In the genomic region with DNA sequence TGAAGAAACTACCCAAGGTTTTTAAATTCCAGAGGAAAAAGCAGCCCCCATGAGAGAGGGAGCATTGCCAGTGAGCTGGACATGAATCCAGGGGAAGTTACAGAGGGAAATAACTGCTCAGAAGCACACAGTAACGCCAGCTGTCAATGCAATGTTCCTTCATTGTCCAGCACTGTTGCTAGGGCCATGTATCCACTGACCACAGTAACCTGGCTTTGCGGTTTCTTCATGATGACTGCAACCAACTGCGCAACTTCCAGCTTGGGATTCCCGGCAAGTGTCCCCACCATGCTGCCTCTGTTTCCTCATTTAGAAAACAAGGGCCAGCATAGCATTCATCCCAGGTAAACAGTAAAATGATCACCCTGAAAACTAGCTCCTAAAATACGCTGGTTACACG, we compare ENCODE assay signal across 27 mouse cellular contexts. TPM values are rescaled to one million over a fixed set of nuclear protein-coding genes. Genes with fewer than 3 reads are reported as not detected.
DNase-seq lines count a peak whose midpoint lies in the region; ATAC-seq lines count a peak whose summit lies in the region.
"Had no signal": no experiment of that assay in that cellular context is flagged by ENCODE, and none has a peak within 500 bp of the region (broad histone marks: within the 10 kb centered on the region; RNA-seq: fewer than 3 reads in every experiment).

No protein-coding gene starts in this region.

- no peaks in the 10 kb centered on the region for H3K27me3 ChIP-seq in midbrain, embryonic 13.5 days
- H3K27me3 ChIP-seq: embryonic facial prominence, embryonic 12.5 days; embryonic facial prominence, embryonic 15.5 days; heart, embryonic 12.5 days; heart, embryonic 15.5 days; hindbrain, embryonic 12.5 days; hindbrain, embryonic 15.5 days; Patski had no signal

- H3K9ac ChIP-seq in midbrain, embryonic 13.5 days (replicated peaks): no peak overlapping the region
- H3K9ac ChIP-seq: embryonic facial prominence, embryonic 12.5 days; embryonic facial prominence, embryonic 15.5 days; forebrain, postnatal 0 days; heart, embryonic 12.5 days; heart, embryonic 15.5 days; hindbrain, embryonic 12.5 days; hindbrain, embryonic 15.5 days had no signal

- no peaks in the 10 kb centered on the region for H3K9me3 ChIP-seq in midbrain, embryonic 13.5 days
- H3K9me3 ChIP-seq: embryonic facial prominence, embryonic 12.5 days; embryonic facial prominence, embryonic 15.5 days; heart, embryonic 12.5 days; heart, embryonic 15.5 days; hindbrain, embryonic 12.5 days; hindbrain, embryonic 15.5 days had no signal

- peak; percentile 32; a peak in 2 of 4 replicates for ATAC-seq in hematopoietic stem cell, adult 5-6 weeks (replicated peaks in 1 of 2; ENCODE audit: insufficient read depth in 1 of 2, low FRiP score in 2 of 2, low TSS enrichment in 1 of 2, low read depth in 1 of 2, poor library complexity in 2 of 2, severe bottlenecking in 2 of 2)
- peak; percentile 71; the same call in 1 of the 2 replicates for ATAC-seq in neutrophil, adult 5-6 weeks (ENCODE audit: extremely low read depth, insufficient number of reproducible peaks, low FRiP score, poor library complexity, severe bottlenecking)
- no peak for ATAC-seq in midbrain, embryonic 13.5 days
- ATAC-seq: CD4-positive, CD25-positive, alpha-beta regulatory T cell, adult 4 months; forebrain, embryonic 14.5 days; forebrain, postnatal 0 days; Patski had no signal

- no peak overlapping the region for H3K4me2 ChIP-seq in midbrain, embryonic 13.5 days (replicated peaks)
- H3K4me2 ChIP-seq: embryonic facial prominence, embryonic 12.5 days; embryonic facial prominence, embryonic 15.5 days; heart, embryonic 12.5 days; heart, embryonic 15.5 days; hindbrain, embryonic 12.5 days; hindbrain, embryonic 15.5 days had no signal

- H3K36me3 ChIP-seq in midbrain, embryonic 13.5 days: 0 out of 2 replicates have a peak, but pooled peaks cover 2% of the 10 kb centered on the region
- H3K36me3 ChIP-seq: embryonic facial prominence, embryonic 15.5 days; heart, embryonic 15.5 days; hindbrain, embryonic 15.5 days had no signal

- peaks cover 21% of the 10 kb centered on the region for H3K4me1 ChIP-seq in midbrain, embryonic 13.5 days (replicated peaks)

- no peak overlapping the region for H3K4me3 ChIP-seq in midbrain, embryonic 13.5 days (replicated peaks)
- H3K4me3 ChIP-seq: embryonic facial prominence, embryonic 12.5 days; embryonic facial prominence, embryonic 15.5 days; heart, embryonic 12.5 days; heart, embryonic 15.5 days; hindbrain, embryonic 12.5 days; hindbrain, embryonic 15.5 days had no signal

- no peak overlapping the region for H3K27ac ChIP-seq in midbrain, embryonic 13.5 days
- H3K27ac ChIP-seq: embryonic facial prominence, embryonic 12.5 days; embryonic facial prominence, embryonic 15.5 days; heart, embryonic 15.5 days; hindbrain, embryonic 12.5 days; hindbrain, embryonic 15.5 days had no signal

- peak; percentile 16 for DNase-seq in lung, postnatal 36 days
- DNase-seq in lung, postnatal 25 days (ENCODE audit: low spot score): no peak
- DNase-seq in Muller cell, postnatal 12 days (ENCODE audit: inconsistent ontology term): peak; percentile 34
- no peak for DNase-seq in frontal cortex, postnatal 14 days (ENCODE audit: low spot score in 2 of 2)
- DNase-seq: adrenal gland, postnatal 10 days; adrenal gland, postnatal 36 days; cerebellum, adult 11 months; cerebellum, adult 2 months; cerebellum, adult 9-11 months; cerebellum, postnatal 25 days; forebrain, postnatal 0 days; gastrocnemius, postnatal 36 days; heart, adult 18-20 months; heart, postnatal 10 days; heart, postnatal 4 days had no signal

- WGBS in midbrain, embryonic 13.5 days: 92% methylated on average over 6 of the region's 6 CpGs

RNA-seq across cellular contexts. Expression of a gene that starts 5.6 kb away (rescaled TPM):
- 5.4 TPM in 2 replicates for total RNA-seq in hematopoietic stem cell, adult 5-6 weeks (2017)
- 41.4 and 44.2 TPM in 2 replicates for total RNA-seq in neutrophil, adult 5-6 weeks (2017)
- polyA plus RNA-seq in midbrain, embryonic 13.5 days (2015; fragmentation: Nextera tagmentation; extraction: Ambion mirVana): 52.7 and 54.5 TPM in 2 replicates

Comparison
In these comparisons a context has a peak if more than half of its experiments do, and no peak if none do; other contexts are left out.
1. DNase-seq: peak in lung, postnatal 36 days (single experiment) and Muller cell, postnatal 12 days (single experiment); none in lung, postnatal 25 days (single experiment) and frontal cortex, postnatal 14 days (0 of 2).